Mouse (Mus musculus) liver, adult 2 months (tissue): ENCODE results near the gene Telo2.

Experiments
- CTCF ChIP-seq: fragments of 200-500 bp; IDR thresholded peaks from 2 replicates; pipeline ENCODE4 v1.5.1; 2011; ENCODE audit warnings: low read depth, low read length, control low read depth
- POLR2A ChIP-seq: fragments of 200-500 bp; IDR thresholded peaks from 2 replicates; pipeline ENCODE4 v1.6.1; 2011; ENCODE audit warnings: low read length, control low read depth; ENCODE audit not compliant: insufficient read depth; ENCODE audit errors: extremely low read depth

DNA sequence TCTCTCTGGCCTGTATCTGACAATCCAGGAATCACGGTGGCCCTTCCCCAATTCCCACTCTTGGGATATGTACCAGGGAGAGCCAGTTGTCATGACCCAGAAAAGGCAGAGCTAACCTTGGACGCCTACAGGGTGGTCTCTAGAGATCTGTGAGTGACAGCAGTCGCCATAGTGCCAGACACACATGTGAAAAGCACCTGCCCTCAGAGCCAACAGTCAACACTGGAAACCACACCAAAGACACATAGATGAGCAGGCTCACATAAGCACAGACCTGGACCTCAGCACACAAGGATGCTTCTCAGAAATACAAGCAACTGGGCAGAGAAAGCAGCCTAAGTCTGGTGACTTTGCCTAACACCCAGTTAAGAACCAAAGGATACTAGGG, 3.4 kb downstream of the Telo2 start:
- TF ChIP-seq CTCF (no peak), POLR2A (no peak)
